Mouse (Mus musculus) liver, embryonic 16.5 days (tissue): ENCODE measurements around the gene Ccdc13. TPM values are rescaled to one million over a fixed set of nuclear protein-coding genes. Genes with fewer than 3 reads are reported as not detected.

Source experiments
- ATAC-seq: fragments of 200-750 bp; cut with Nextera tagmentation; 2 replicates; pipeline ENCODE4 v1.8.0; 2017; ENCODE audit warnings: low read depth, mild to moderate bottlenecking, moderate number of reproducible peaks, moderate library complexity
- H3K27ac ChIP-seq: fragments of 300-500 bp; sonication (generic); 2 replicates; pipeline ENCODE4 v1.5.1; 2014; ENCODE audit warnings: mild to moderate bottlenecking, low read length
- H3K27me3 ChIP-seq: fragments of 300-500 bp; sonication (generic); 2 replicates; pipeline ENCODE4 v1.6.1; 2014; ENCODE audit warnings: low read depth, low read length, mixed read lengths; ENCODE audit not compliant: control insufficient read depth, insufficient read depth
- H3K36me3 ChIP-seq: fragments of 300-500 bp; sonication (generic); 2 replicates; pipeline ENCODE4 v1.6.1; 2014; ENCODE audit warnings: mild to moderate bottlenecking; ENCODE audit not compliant: control insufficient read depth, insufficient read depth
- H3K4me1 ChIP-seq: fragments of 300-500 bp; sonication (generic); 2 replicates; pipeline ENCODE4 v1.6.1; 2014; ENCODE audit warnings: low read depth, low read length, mixed read lengths; ENCODE audit not compliant: control insufficient read depth
- H3K4me2 ChIP-seq: fragments of 300-500 bp; sonication (generic); 2 replicates; pipeline ENCODE4 v1.6.1; 2014; ENCODE audit warnings: low read depth, low read length, mixed read lengths
- H3K4me3 ChIP-seq: fragments of 300-500 bp; sonication (generic); 2 replicates; pipeline ENCODE4 v1.5.1; 2014; ENCODE audit warnings: low read depth, mild to moderate bottlenecking, low read length
- H3K9ac ChIP-seq: fragments of 300-500 bp; sonication (generic); 2 replicates; pipeline ENCODE4 v1.6.1; 2014; ENCODE audit warnings: low read depth, low read length
- H3K9me3 ChIP-seq: fragments of 300-500 bp; sonication (generic); replicated peaks from 2 replicates; pipeline ENCODE4 v1.6.1; 2016; ENCODE audit warnings: low read length; ENCODE audit not compliant: control insufficient read depth
- WGBS: fragments of 180-500 bp; shearing (Covaris S2); extraction: QIAGEN DNeasy Blood & Tissue Kit; methylation state at CpG from one replicate; pipeline ENCODE4 v1.1.7; 2014; ENCODE audit not compliant: insufficient replicate concordance; 5-methylcytosine and 5-hydroxymethylcytosine counted together
- polyA plus RNA-seq: library from polyadenylated mRNA; unstranded; fragments of >200 nt; fragmentation: Nextera tagmentation; extraction: Ambion mirVana; gene quantifications from 2 replicates; pipeline ENCODE4 v1.2.1, GENCODE M21; 2015

The Ccdc13 gene
- polyA plus RNA-seq, 1 experiment from 2014 or later: not detected

GRCm38 (mm10) chr9:121819771-121820471, 19.3 kb downstream of the Ccdc13 start:
- 45% methylated on average over 7 of the region's 7 CpGs for WGBS
- no peak overlapping the region for H3K4me3 ChIP-seq
- H3K27me3 ChIP-seq: no peaks in the 10 kb centered on the region
- H3K36me3 ChIP-seq: no peaks in the 10 kb centered on the region
- no peak overlapping the region for H3K4me2 ChIP-seq
- H3K4me1 ChIP-seq: no peaks in the 10 kb centered on the region
- no peak overlapping the region for H3K9ac ChIP-seq
- no peak for ATAC-seq
- no peak overlapping the region for H3K27ac ChIP-seq
- no peaks in the 10 kb centered on the region for H3K9me3 ChIP-seq

GRCm38 (mm10) chr9:121819073-121819770, 20.0 kb downstream of the Ccdc13 start:
- Histone ChIP-seq H3K4me2 (no peak overlapping the region), H3K27me3 (no peaks in the 10 kb centered on the region), H3K9ac (no peak overlapping the region), H3K4me1 (no peaks in the 10 kb centered on the region), H3K4me3 (no peak overlapping the region), H3K27ac (no peak overlapping the region), H3K9me3 (no peaks in the 10 kb centered on the region), H3K36me3 (no peaks in the 10 kb centered on the region)
- WGBS: 67% methylated on average over 9 of the region's 9 CpGs
- ATAC-seq: no peak

DNA sequence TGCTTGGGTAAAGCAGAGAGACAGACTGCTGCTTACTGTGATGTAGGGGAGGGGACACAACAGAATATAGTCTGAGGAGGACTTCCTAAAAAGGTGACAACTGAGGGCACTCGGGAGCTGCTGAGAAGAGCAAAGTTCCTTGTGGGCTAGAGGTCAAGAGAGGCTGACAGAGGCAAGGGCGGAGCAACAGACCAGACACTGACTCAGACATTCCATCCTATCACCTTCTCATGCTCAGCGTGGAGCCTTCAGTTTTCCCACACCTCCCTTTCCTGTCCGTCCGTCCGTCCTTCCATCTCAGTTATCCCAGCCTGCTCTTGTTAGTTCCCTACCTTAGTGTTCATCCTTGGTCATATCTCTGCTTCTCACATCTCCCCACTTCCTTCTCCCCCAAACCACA, 24.1 kb downstream of the Ccdc13 start:
- no peak overlapping the region for H3K27ac ChIP-seq
- H3K4me2 ChIP-seq: no peak overlapping the region
- H3K36me3 ChIP-seq: no peaks in the 10 kb centered on the region
- H3K9me3 ChIP-seq: no peaks in the 10 kb centered on the region
- no peaks in the 10 kb centered on the region for H3K4me1 ChIP-seq
- H3K9ac ChIP-seq: no peak overlapping the region
- no peak overlapping the region for H3K4me3 ChIP-seq
- ATAC-seq: no peak
- WGBS: 7% methylated on average over 6 of the region's 6 CpGs
- H3K27me3 ChIP-seq: no peaks in the 10 kb centered on the region

GRCm38 (mm10) chr9:121810081-121810821, 29.0 kb downstream of the Ccdc13 start:
- H3K27ac ChIP-seq: no peak overlapping the region
- 54% methylated on average over 15 of the region's 15 CpGs for WGBS
- no peak for ATAC-seq

GRCm38 (mm10) chr9:121808511-121808910, 30.8 kb downstream of the Ccdc13 start:
- Histone ChIP-seq H3K9ac (no peak overlapping the region), H3K4me2 (no peak overlapping the region), H3K4me3 (no peak overlapping the region), H3K4me1 (no peaks in the 10 kb centered on the region), H3K36me3 (no peaks in the 10 kb centered on the region), H3K9me3 (no peaks in the 10 kb centered on the region), H3K27ac (no peak overlapping the region), H3K27me3 (no peaks in the 10 kb centered on the region)
- 60% methylated on average over 3 of the region's 3 CpGs for WGBS
- ATAC-seq: no peak

More at GRCm38 (mm10) chr9:121810081-121810821, 29.0 kb downstream of the Ccdc13 start:
- H3K9me3 ChIP-seq: no peaks in the 10 kb centered on the region
- H3K36me3 ChIP-seq: no peaks in the 10 kb centered on the region
- no peaks in the 10 kb centered on the region for H3K4me1 ChIP-seq
- no peak overlapping the region for H3K4me2 ChIP-seq
- H3K27me3 ChIP-seq: no peaks in the 10 kb centered on the region
- H3K4me3 ChIP-seq: no peak overlapping the region
- no peak overlapping the region for H3K9ac ChIP-seq

DNA sequence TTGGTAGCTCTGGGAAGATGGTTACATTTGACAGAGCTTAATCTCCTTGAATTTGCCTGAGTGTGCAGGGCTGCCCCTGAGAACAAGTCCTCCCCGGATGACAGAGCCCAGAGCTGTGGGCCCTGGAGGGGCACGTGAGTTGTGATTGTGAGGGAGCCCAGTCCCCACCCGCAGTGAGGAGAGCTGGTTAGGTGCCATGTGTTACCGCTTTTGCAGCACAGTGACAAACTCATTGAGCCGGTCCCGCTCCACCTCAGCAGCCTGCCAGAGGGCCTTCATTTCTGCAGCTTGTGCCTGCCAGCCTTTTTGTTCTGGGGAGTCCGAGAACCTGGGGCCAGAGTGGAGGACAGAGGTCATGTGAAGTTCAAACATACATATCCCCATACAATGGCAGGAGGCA, 31.3 kb downstream of the Ccdc13 start:
- Histone ChIP-seq H3K4me1 (no peaks in the 10 kb centered on the region), H3K9me3 (no peaks in the 10 kb centered on the region), H3K4me2 (no peak overlapping the region), H3K4me3 (no peak overlapping the region), H3K27me3 (no peaks in the 10 kb centered on the region), H3K27ac (no peak overlapping the region), H3K36me3 (no peaks in the 10 kb centered on the region), H3K9ac (no peak overlapping the region)
- no peak for ATAC-seq
- 61% methylated on average over 7 of the region's 7 CpGs for WGBS

- Histone ChIP-seq H3K9ac (no peak overlapping the region), H3K4me3 (no peak overlapping the region), H3K27ac (no peak overlapping the region), H3K4me2 (no peak overlapping the region), H3K27me3 (no peaks in the 10 kb centered on the region), H3K4me1 (no peaks in the 10 kb centered on the region), H3K36me3 (no peaks in the 10 kb centered on the region), H3K9me3 (no peaks in the 10 kb centered on the region)
- 59% methylated on average over 1 of the region's 1 CpGs for WGBS
- ATAC-seq: no peak
Measured at GRCm38 (mm10) chr9:121807546-121807945, 31.7 kb downstream of the Ccdc13 start.

GRCm38 (mm10) chr9:121802747-121803146, 36.5 kb downstream of the Ccdc13 start:
- WGBS: 33% methylated on average over 7 of the region's 7 CpGs

More at GRCm38 (mm10) chr9:121802747-121803146, 36.5 kb downstream of the Ccdc13 start:
- no peaks in the 10 kb centered on the region for H3K27me3 ChIP-seq
- no peak for ATAC-seq
- H3K4me1 ChIP-seq: no peaks in the 10 kb centered on the region; the same call in 1 of the 2 replicates
- H3K4me3 ChIP-seq: no peak overlapping the region
- no peaks in the 10 kb centered on the region for H3K9me3 ChIP-seq
- no peak overlapping the region for H3K9ac ChIP-seq
- H3K4me2 ChIP-seq: no peak overlapping the region
- no peaks in the 10 kb centered on the region for H3K36me3 ChIP-seq
- H3K27ac ChIP-seq: no peak overlapping the region
